Mouse (Mus musculus) lung, postnatal 4 days (tissue): ENCODE data around the gene Parg.

Experiments used
- DNase-seq, 2 experiments: peaks; one replicate each; pipeline ENCODE4 v3.0.0; 2021

The Parg gene

GRCm38 (mm10) chr14:32321732-32322685, 120.3 kb downstream of the Parg start, which contains the start of gene Ogdhl:
Gene Ogdhl, plus strand, starts transcription at chr14:32322019.
- DNase-seq: peak; percentile 76 to 79

- DNase-seq: no peak
Observed at GRCm38 (mm10) chr14:32323221-32323620, 121.5 kb downstream of the Parg start.

GRCm38 (mm10) chr14:32327366-32327765, 125.6 kb downstream of the Parg start:
- DNase-seq: no peak

GRCm38 (mm10) chr14:32332515-32333445, 131.0 kb downstream of the Parg start:
- no peak for DNase-seq

GRCm38 (mm10) chr14:32336021-32336420, 134.3 kb downstream of the Parg start:
- no peak for DNase-seq

- no peak for DNase-seq
Observed at GRCm38 (mm10) chr14:32336547-32336946, 134.8 kb downstream of the Parg start.

- DNase-seq: no peak
Observed at GRCm38 (mm10) chr14:32341823-32342222, 140.1 kb downstream of the Parg start.

GRCm38 (mm10) chr14:32344176-32344575, 142.4 kb downstream of the Parg start:
- DNase-seq: no peak

GRCm38 (mm10) chr14:32344694-32345093, 142.9 kb downstream of the Parg start:
- DNase-seq: no peak
